Mouse (Mus musculus) splenic B cell, adult 2 months (primary cell): Measurements from ENCODE around the gene Slc23a3.

ENCODE experiments used
- DNase-seq: peaks from one replicate; pipeline ENCODE4 v3.0.0-alpha.2; 2011; ENCODE audit warnings: low read depth, low spot score
- H3K27me3 ChIP-seq: 2 replicates; pipeline ENCODE4 v1.6.1; 2012; ENCODE audit warnings: mild to moderate bottlenecking, low read length, moderate library complexity, mixed read lengths; ENCODE audit not compliant: control insufficient read depth, poor library complexity, insufficient read depth, severe bottlenecking
- H3K36me3 ChIP-seq: 2 replicates; pipeline ENCODE4 v1.6.1; 2012; ENCODE audit warnings: mild to moderate bottlenecking, low read length, moderate library complexity, mixed read lengths; ENCODE audit not compliant: control insufficient read depth, poor library complexity, insufficient read depth, severe bottlenecking

Slc23a3 gene

DNA sequence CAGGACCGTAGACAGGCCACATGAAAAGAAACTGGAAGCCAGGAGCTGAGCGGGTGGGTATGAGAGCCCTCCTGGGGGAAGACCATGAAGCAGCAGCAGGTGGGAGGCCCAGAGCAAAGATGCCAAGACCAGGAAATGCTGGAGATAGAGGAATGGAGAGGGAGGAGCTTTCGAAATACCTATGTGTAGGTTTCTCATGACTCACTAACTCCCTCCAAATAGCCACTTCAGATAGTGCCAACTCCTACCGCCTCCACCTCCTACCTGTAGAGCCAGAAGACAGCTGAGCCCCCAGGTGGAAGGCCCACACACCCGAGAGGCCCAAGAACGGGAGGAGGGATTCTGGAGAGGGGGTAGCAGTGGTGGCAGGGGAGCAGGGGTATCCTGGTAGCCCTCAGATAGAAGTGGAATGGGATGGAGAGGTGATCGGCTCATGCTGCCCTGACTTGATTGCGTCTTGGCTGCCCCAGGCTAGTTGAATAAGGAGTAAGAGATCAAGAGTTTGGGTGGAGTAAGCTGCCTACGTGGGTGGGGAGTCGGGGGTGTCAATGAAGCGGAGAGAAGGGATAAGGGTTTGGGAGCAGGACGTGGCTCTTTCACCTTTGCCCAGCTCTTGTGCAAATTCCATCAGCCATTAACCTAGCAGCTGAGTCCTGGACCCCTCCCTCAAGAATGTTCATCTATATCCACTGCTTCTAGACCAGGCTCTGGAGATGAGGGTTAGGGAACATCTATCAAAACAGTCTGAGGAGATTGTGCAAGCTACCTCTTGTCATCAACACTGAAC lies at the start of gene Slc23a3:
TSS of gene Slc23a3 (minus strand) at position 470 of the 787 bp plus-strand sequence.
- no peak for DNase-seq
- H3K36me3 ChIP-seq, result peaks cover 6% of the 10 kb centered on the region
- H3K27me3 ChIP-seq, result no peaks in the 10 kb centered on the region

DNA sequence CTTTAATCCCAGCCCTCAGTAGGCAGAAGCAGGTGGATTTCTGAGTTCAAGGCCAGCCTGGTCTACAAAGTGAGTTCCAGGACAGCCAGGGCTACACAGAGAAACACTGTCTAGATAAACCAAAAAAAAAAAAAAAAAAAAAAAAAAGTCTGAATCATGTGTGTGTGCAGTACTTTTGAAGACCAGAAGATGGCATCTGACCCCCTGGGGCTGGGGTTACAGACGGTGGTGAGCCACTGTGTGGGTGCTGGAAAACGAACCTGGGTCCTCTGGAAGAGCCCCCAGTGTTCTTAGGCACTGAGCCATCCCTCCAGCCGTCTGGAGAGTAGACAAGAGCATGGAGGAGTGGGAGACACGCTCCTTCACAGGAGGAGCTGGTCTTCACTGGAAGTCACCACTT lies 48.5 kb upstream of the Slc23a3 start:
- Histone ChIP-seq H3K27me3 (no peaks in the 10 kb centered on the region), H3K36me3 (no peaks in the 10 kb centered on the region; the same call in none of the 2 replicates)
- no peak for DNase-seq

DNA sequence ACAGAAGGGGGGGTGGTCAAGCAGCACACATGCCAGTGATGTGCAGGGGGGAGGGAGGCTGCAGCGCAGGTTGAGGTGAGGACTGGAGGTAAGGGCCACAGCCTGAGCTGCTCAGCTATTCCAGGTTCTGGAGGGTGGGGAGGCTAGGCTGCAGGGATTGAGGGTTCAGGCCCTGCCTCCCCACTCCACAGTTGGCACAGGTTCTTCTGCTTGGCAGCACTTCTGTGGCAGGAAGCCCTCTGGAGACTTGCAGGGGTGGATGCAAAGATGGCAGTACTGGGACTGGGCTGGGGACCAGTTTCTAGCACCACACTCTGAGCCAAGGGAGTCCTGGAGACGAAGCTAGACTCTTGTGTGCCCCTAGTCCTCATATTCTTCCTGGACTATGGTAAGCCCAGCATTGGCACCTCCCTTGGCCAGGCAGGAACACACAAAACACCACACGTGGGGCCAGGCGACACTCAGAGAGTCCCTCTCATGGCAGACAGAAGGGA lies 47.7 kb upstream of the Slc23a3 start:
- H3K36me3 ChIP-seq, result no peaks in the 10 kb centered on the region; the same call in none of the 2 replicates
- no peak for DNase-seq
- no peaks in the 10 kb centered on the region for H3K27me3 ChIP-seq

DNA sequence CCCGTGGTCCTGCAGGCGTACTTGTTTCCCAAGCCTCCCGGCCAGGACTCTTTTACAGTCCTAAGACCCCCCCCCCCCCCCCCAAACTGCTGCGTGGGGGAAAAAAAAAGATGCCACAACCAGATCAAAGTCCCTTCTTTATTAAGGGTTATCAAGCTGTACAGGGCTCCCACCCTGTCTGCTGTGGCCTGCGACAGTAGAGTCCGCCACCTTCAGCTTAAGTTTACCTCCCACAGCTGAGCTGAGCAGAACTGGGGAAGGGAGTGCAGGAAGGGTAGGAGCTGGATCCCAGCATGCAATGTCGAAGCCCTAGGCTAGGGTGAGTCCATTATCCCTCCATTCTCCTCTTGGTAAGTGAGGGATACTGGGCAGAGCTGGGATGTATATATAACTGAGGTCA lies 47.1 kb upstream of the Slc23a3 start:
- DNase-seq, result no peak
- Histone ChIP-seq H3K27me3 (no peaks in the 10 kb centered on the region), H3K36me3 (no peaks in the 10 kb centered on the region; the same call in none of the 2 replicates)

DNA sequence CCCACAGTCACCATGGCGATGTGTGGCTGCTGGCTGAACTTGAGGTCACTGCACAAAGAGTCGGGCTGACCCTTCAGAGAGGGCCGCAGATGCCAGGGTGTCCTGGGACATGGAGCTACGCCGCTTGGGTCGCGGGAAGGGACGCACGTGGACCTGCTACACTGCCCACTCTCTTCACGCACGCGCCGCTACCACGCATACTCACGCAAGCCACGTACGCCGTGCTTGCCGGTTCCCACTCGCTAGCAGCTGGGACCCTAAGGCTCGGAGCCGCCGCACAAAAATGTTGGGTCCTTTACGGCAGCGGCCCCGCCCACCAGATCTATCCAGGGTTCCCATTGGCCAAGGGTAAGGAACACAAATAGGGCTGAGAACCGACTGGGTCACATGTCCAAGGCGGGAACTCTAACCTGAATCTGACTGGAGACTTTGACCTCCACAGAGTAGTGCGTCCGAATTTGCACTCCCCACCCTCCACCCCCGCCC lies 46.5 kb upstream of the Slc23a3 start, which contains the start of gene Abcb6:
TSS of gene Abcb6 (minus strand) at position 288 of the 486 bp plus-strand sequence.
- peak; percentile 85 for DNase-seq
- Histone ChIP-seq H3K27me3 (no peaks in the 10 kb centered on the region), H3K36me3 (no peaks in the 10 kb centered on the region; the same call in none of the 2 replicates)

DNA sequence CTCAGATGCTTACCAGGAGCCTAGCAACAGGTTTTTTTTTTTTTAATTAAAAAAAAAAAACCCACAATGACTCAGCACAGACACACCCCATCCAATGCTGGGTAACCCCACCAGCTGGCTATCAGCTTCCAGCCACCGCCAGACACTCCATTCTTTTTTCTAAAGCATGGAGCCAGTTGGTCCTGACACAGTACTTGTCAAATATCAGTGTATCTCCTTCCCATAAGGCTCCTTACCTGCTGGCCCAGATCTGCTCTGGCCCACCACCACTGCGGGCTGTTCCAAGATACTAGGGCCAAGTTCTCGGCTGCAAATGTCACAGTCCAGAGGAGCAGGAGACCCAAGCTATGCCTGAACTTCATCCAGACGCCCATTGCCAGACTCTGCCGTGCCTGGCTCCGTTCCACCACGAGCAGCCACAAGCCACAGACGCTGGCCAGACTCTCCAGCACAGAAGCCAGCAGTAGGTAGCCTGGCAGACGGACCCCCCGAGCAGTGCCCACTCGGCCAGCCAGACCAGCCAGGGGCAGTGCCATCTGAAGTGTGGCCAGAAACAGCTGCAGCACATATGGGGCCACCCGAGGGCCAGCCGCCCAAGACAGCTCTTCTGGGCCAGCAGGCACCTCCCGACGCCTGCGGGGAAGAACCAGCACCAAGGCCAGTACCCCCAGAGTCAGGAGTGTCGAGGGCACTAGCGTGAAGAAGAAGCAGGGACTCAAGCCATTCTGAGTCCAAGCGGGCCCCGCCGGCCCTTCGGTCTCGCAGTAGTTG lies 45.8 kb upstream of the Slc23a3 start:
- Histone ChIP-seq H3K27me3 (no peaks in the 10 kb centered on the region), H3K36me3 (no peaks in the 10 kb centered on the region; the same call in none of the 2 replicates)
- DNase-seq, result no peak

DNA sequence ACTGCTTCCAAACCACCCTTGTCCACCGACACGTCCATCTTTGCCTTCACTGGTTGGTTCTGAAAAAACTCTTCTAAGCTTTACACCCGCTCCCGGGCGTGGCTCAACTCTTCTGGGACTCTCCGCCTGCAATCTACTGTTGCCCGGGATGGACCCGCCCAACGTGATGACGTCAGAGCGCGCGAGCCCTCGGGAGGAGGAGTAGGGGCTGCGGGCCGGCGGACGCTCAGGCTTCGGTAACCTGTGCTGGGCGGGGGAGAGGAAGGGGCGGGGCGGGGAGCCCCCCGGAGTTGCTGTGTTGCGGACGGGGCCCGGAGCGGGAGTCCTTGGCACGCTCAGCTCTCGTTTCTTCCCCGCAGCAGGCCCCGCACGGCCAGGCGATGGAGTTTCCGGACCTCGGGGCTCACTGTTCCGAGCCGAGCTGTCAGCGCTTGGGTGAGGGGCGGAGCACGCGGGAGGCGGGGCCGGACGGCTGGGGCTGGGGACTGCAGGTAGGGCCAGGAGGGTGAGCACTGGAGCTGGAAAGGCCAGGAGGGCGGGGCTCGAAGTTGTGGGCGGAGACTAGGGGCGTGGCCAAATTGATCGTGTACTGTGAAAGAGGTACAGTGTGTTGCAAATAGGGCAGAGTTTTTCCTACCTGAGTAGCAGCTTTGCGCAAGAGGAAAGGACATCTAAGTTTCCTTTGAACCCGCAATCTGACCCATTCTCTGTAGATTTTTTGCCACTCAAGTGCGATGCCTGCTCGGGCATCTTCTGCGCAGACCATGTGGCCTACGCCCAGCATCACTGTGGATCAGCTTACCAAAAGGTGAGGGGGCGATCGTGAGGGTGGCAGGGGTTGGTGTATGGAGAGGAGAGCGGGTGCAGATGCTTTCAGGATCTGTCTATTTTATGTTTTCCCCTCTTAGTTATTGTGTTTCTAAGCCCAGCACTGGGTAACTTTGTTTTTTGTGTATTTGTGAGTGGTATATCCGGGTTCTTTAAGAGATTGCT lies 35.1 kb upstream of the Slc23a3 start, which contains the start of gene Zfand2b:
TSS of gene Zfand2b (plus strand) at position 175 of the 993 bp plus-strand sequence.
- Histone ChIP-seq H3K27me3 (no peaks in the 10 kb centered on the region), H3K36me3 (peaks cover 8% of the 10 kb centered on the region)
- peak; percentile 97 for DNase-seq

DNA sequence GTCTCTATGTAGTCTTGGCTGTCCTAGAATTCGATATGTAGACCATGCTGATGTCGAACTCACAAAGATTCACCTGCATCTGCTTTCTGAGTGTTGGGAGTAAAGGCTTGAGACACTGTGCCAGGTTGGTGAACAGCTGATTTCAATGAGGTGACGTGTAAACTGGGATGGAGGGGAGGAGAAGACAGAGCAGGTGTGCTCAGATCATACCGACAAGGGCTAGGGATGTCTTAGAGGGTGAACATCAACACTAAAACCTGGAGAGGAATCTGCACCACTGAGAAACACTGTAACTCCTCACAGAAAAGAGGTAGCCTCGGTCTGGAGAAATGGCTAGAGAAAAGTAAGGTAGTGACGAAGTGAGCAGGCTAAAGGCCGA lies 34.4 kb upstream of the Slc23a3 start:
- Histone ChIP-seq H3K36me3 (peaks cover 7% of the 10 kb centered on the region), H3K27me3 (no peaks in the 10 kb centered on the region)
- DNase-seq, result no peak

DNA sequence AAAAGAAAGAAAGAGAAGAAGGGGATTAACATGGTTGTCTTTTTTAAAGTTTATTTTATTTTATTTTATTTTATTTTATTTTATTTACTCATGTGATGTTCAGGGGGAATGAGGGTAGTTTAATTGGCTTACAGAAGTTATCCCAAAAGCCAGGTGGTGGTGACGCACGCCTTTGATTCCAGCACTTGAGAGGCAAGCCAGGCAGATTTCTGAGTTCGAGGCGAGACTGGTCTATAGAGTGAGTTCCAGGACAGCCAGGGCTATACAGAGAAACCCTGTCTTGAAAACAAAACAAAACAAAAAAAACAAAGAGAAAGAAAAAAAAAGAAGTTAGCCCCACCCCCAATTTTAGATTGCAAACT lies 26.5 kb upstream of the Slc23a3 start:
- DNase-seq, result no peak
- H3K36me3 ChIP-seq, result no peaks in the 10 kb centered on the region

DNA sequence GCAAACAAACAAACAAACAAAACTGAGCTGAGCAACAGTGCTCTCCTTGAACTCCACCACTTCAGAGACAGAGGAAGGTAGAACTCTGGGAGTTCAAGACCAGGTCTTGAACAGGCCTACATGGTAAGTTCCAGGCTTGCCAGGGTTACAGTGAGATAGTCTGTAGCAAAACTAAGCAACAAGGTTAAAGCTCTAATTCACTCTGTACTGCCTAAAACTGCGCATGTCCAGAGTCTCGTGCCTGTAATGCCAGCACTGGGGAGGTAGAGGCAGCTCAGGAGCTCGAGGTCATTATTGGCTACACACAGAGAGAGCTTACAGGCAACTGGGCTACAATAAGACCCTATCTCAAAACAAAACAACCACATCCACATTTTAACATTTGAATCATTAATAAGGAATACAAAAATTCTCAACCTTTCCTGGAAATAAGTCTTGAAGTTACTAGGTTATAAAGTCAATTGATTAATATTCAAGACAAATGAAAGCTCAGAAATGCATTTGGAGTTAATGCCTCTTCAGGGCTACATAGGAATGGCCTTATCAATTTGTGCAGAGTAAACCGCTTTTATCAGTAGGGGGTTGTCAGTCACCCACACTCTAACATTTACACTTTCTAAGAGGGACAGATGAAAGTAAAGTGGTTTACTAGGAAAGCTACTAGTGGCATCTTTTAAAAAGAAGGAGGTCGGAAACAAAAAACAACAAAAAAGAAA lies 26.0 kb upstream of the Slc23a3 start:
- no peaks in the 10 kb centered on the region for H3K36me3 ChIP-seq
- no peaks in the 10 kb centered on the region for H3K27me3 ChIP-seq
- DNase-seq, result no peak

More for the DNA sequence above, 26.5 kb upstream of the Slc23a3 start:
- no peaks in the 10 kb centered on the region for H3K27me3 ChIP-seq

DNA sequence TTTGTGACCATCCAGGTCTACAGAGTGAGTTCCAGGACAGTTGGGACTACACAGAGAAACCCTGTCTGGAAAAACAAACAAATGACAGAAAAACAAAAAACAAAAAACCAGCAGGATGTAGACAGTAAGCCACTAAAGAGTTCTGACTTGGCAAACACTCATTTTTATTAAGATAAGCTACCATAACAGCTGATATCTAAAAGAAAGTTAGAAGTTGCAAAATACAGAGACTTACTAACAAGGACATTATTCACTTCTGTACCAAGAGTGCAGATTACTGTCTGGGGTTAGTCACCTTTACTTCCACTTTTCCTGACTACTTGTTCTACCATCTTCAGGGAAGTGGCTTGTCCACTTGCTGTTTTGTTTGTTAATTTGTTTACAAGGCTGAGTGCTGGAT lies 25.3 kb upstream of the Slc23a3 start:
- Histone ChIP-seq H3K36me3 (no peaks in the 10 kb centered on the region), H3K27me3 (no peaks in the 10 kb centered on the region)
- no peak for DNase-seq

DNA sequence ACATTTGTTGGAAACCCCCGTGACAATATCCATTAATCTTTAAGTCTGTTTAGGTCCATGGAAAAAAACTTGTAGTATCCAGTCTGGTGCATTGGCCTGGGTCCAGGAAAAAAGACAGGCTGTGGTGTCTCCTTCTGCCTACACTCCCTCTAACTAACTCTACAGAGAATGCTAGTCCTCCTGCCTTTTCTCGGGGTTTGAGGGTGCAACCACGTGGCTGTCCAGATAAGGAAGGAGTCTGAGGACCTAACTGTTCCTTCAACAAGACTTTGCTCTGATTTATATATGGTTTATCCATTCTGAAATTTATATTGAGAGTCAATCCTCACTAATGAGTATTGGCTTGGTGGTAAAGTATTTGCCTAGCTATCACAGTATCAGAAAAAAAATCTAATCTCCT lies 22.1 kb upstream of the Slc23a3 start:
- H3K27me3 ChIP-seq, result no peaks in the 10 kb centered on the region
- no peaks in the 10 kb centered on the region for H3K36me3 ChIP-seq
- no peak for DNase-seq

DNA sequence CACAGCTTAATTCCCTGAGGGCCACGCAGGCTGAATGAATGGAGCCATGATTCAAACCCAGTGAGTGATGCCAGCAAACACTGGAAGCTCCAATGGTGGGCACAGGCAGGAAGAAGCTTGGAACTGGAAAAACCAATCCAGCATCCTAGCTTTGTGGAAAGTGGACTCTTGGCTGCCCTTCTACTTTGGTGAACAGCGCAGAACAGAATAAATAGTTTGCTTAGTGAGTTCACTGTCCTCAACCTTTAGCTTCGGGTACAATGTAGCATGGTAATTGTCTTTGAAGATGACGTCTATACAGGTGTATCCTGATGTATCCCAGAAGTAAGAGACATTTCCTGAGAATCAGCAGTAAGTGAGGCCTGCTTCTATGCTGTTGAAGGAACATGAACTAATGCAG lies 15.0 kb upstream of the Slc23a3 start:
- DNase-seq, result no peak
- Histone ChIP-seq H3K36me3 (peaks cover 9% of the 10 kb centered on the region), H3K27me3 (no peaks in the 10 kb centered on the region)
